Mouse (Mus musculus) kidney, embryonic 15.5 days (tissue): ENCODE measurements around the gene Usb1. TPM values are rescaled to one million over a fixed set of nuclear protein-coding genes. Genes with fewer than 3 reads are reported as not detected.

Experiments
- ATAC-seq: fragments of 200-750 bp; cut with Nextera tagmentation; replicated peaks from 2 replicates; pipeline ENCODE4 v1.8.0; 2017; ENCODE audit warnings: moderate TSS enrichment; ENCODE audit not compliant: low FRiP score
- H3K27ac ChIP-seq: fragments of 300-500 bp; sonication (generic); 2 replicates; pipeline ENCODE4 v1.5.1; 2015; ENCODE audit warnings: mild to moderate bottlenecking, inconsistent platforms
- H3K27me3 ChIP-seq: fragments of 300-500 bp; sonication (generic); 2 replicates; pipeline ENCODE4 v1.6.1; 2015; ENCODE audit warnings: inconsistent platforms
- H3K36me3 ChIP-seq: fragments of 300-500 bp; sonication (generic); 2 replicates; pipeline ENCODE4 v1.6.1; 2015; ENCODE audit warnings: inconsistent platforms
- H3K4me1 ChIP-seq: fragments of 300-500 bp; sonication (generic); 2 replicates; pipeline ENCODE4 v1.6.1; 2015; ENCODE audit warnings: inconsistent platforms
- H3K4me2 ChIP-seq: fragments of 300-500 bp; sonication (generic); 2 replicates; pipeline ENCODE4 v1.6.1; 2015; ENCODE audit warnings: moderate library complexity, mild to moderate bottlenecking, inconsistent platforms
- H3K4me3 ChIP-seq: fragments of 300-500 bp; sonication (generic); replicated peaks from 2 replicates; pipeline ENCODE4 v1.5.1; 2015; ENCODE audit warnings: mild to moderate bottlenecking, inconsistent platforms
- H3K9ac ChIP-seq: fragments of 300-500 bp; sonication (generic); 2 replicates; pipeline ENCODE4 v1.6.1; 2015; ENCODE audit warnings: mild to moderate bottlenecking, inconsistent platforms
- H3K9me3 ChIP-seq: fragments of 300-500 bp; sonication (generic); replicated peaks from 2 replicates; pipeline ENCODE4 v1.6.1; 2016; ENCODE audit warnings: inconsistent platforms
- WGBS: fragments of 180-500 bp; shearing (Covaris S2); methylation state at CpG from one replicate; pipeline ENCODE4 v1.1.7; 2015; ENCODE audit warnings: mixed read lengths; 5-methylcytosine and 5-hydroxymethylcytosine counted together
- polyA plus RNA-seq: library from polyadenylated mRNA; unstranded; fragments of >200 nt; fragmentation: Nextera tagmentation; extraction: Ambion mirVana; gene quantifications from 2 replicates; pipeline ENCODE4 v1.2.1, GENCODE M21; 2015

Usb1 gene
- polyA plus RNA-seq, 1 experiment from 2014 or later = 47.0 TPM

GRCm38 (mm10) chr8:95341721-95342120 is 9.6 kb downstream of the Usb1 start:
- Histone ChIP-seq H3K9ac (0 out of 2 replicates have a peak overlapping the region, but pooled peaks have one; percentile 23), H3K36me3 (peaks cover 91% of the 10 kb centered on the region), H3K27me3 (no peaks in the 10 kb centered on the region), H3K4me1 (peaks cover 11% of the 10 kb centered on the region; the same call in 1 of the 2 replicates), H3K4me3 (no peak overlapping the region), H3K4me2 (no peak overlapping the region), H3K9me3 (no peaks in the 10 kb centered on the region), H3K27ac (no peak overlapping the region)
- 72% methylated on average over 5 of the region's 5 CpGs for WGBS
- ATAC-seq = no peak

GRCm38 (mm10) chr8:95344668-95345067 is 12.6 kb downstream of the Usb1 start:
- H3K27me3 ChIP-seq = peaks cover 2% of the 10 kb centered on the region; the same call in 1 of the 2 replicates
- ATAC-seq = no peak

GRCm38 (mm10) chr8:95346643-95347545 is 14.8 kb downstream of the Usb1 start:
- H3K27ac ChIP-seq = 0 out of 2 replicates have a peak overlapping the region, but pooled peaks have one; percentile 20
- H3K4me1 ChIP-seq = peaks cover 32% of the 10 kb centered on the region
- H3K27me3 ChIP-seq = peaks cover 4% of the 10 kb centered on the region; the same call in 1 of the 2 replicates
- no peak overlapping the region for H3K4me3 ChIP-seq
- H3K9me3 ChIP-seq = no peaks in the 10 kb centered on the region
- peaks cover 42% of the 10 kb centered on the region for H3K36me3 ChIP-seq
- no peak overlapping the region for H3K4me2 ChIP-seq
- peak; percentile 61 for ATAC-seq
- no peak overlapping the region for H3K9ac ChIP-seq
- 15% methylated on average over 8 of the region's 8 CpGs for WGBS

More at GRCm38 (mm10) chr8:95344668-95345067, 12.6 kb downstream of the Usb1 start:
- H3K4me1 ChIP-seq = peaks cover 27% of the 10 kb centered on the region
- 79% methylated on average over 6 of the region's 6 CpGs for WGBS
- H3K4me3 ChIP-seq = no peak overlapping the region
- no peak overlapping the region for H3K4me2 ChIP-seq
- H3K27ac ChIP-seq = no peak overlapping the region
- H3K36me3 ChIP-seq = peaks cover 62% of the 10 kb centered on the region
- no peak overlapping the region for H3K9ac ChIP-seq
- H3K9me3 ChIP-seq = no peaks in the 10 kb centered on the region

- H3K4me2 ChIP-seq = no peak overlapping the region
- peaks cover 29% of the 10 kb centered on the region for H3K36me3 ChIP-seq
- H3K27ac ChIP-seq = no peak overlapping the region
- WGBS = 79% methylated on average over 2 of the region's 2 CpGs
- peaks cover 44% of the 10 kb centered on the region for H3K4me1 ChIP-seq
- H3K9me3 ChIP-seq = no peaks in the 10 kb centered on the region
- H3K9ac ChIP-seq = no peak overlapping the region
- peaks cover 4% of the 10 kb centered on the region; the same call in 1 of the 2 replicates for H3K27me3 ChIP-seq
- no peak overlapping the region for H3K4me3 ChIP-seq
- ATAC-seq = no peak
These were observed 16.3 kb downstream of the Usb1 start for GRCm38 (mm10) chr8:95348356-95348755.

- Histone ChIP-seq H3K4me2 (no peak overlapping the region), H3K36me3 (peaks cover 22% of the 10 kb centered on the region), H3K9ac (no peak overlapping the region), H3K4me3 (no peak overlapping the region), H3K4me1 (peaks cover 50% of the 10 kb centered on the region), H3K9me3 (no peaks in the 10 kb centered on the region), H3K27ac (no peak overlapping the region), H3K27me3 (peaks cover 8% of the 10 kb centered on the region; the same call in 1 of the 2 replicates)
- 54% methylated on average over 19 of the region's 19 CpGs for WGBS
- ATAC-seq = no peak
These were observed 16.9 kb downstream of the Usb1 start for GRCm38 (mm10) chr8:95348811-95349630.

GRCm38 (mm10) chr8:95351461-95351860 is 19.4 kb downstream of the Usb1 start:
- Histone ChIP-seq H3K27ac (no peak overlapping the region), H3K4me3 (peak overlapping the region; percentile 84), H3K4me2 (peak overlapping the region; percentile 99), H3K4me1 (peaks cover 57% of the 10 kb centered on the region), H3K27me3 (peaks cover 12% of the 10 kb centered on the region; the same call in 1 of the 2 replicates), H3K36me3 (no peaks in the 10 kb centered on the region), H3K9me3 (no peaks in the 10 kb centered on the region), H3K9ac (no peak overlapping the region)
- ATAC-seq = no peak
- 2% methylated on average over 15 of the region's 15 CpGs for WGBS

GRCm38 (mm10) chr8:95352151-95352870 is 20.2 kb downstream of the Usb1 start, which contains the start of gene Mmp15:
Mmp15 (plus strand) TSS chr8:95352268.
- H3K9ac ChIP-seq = peak within 1 kb of the TSS; percentile 84
- H3K4me1 ChIP-seq = peaks cover 51% of the 10 kb centered on the region
- peak within 1 kb of the TSS; percentile 84 for H3K4me3 ChIP-seq
- H3K27ac ChIP-seq = peak within 1 kb of the TSS; percentile 81
- ATAC-seq = peak; percentile 85
- WGBS = under 1% methylated on average over 80 of the region's 80 CpGs
- peaks cover 12% of the 10 kb centered on the region; the same call in 1 of the 2 replicates for H3K27me3 ChIP-seq
- H3K4me2 ChIP-seq = peak within 1 kb of the TSS; percentile 99
- no peaks in the 10 kb centered on the region for H3K36me3 ChIP-seq
- no peaks in the 10 kb centered on the region for H3K9me3 ChIP-seq

GRCm38 (mm10) chr8:95352871-95353866 is 21.1 kb downstream of the Usb1 start:
- H3K4me2 ChIP-seq = peak overlapping the region; percentile 99
- no peaks in the 10 kb centered on the region for H3K9me3 ChIP-seq
- ATAC-seq = peak; percentile 41
- H3K27ac ChIP-seq = peak overlapping the region; percentile 81
- H3K4me1 ChIP-seq = peaks cover 48% of the 10 kb centered on the region
- H3K9ac ChIP-seq = peak overlapping the region; percentile 84
- H3K36me3 ChIP-seq = no peaks in the 10 kb centered on the region
- 2% methylated on average over 61 of the region's 62 CpGs for WGBS
- peaks cover 12% of the 10 kb centered on the region; the same call in 1 of the 2 replicates for H3K27me3 ChIP-seq
- peak overlapping the region; percentile 84 for H3K4me3 ChIP-seq

- peaks cover 53% of the 10 kb centered on the region for H3K4me1 ChIP-seq
- no peaks in the 10 kb centered on the region for H3K36me3 ChIP-seq
- no peak overlapping the region for H3K27ac ChIP-seq
- ATAC-seq = no peak
- H3K4me2 ChIP-seq = peak overlapping the region; percentile 99; the same call in 1 of the 2 replicates
- H3K9ac ChIP-seq = no peak overlapping the region
- H3K9me3 ChIP-seq = no peaks in the 10 kb centered on the region
- 90% methylated on average over 2 of the region's 2 CpGs for WGBS
- H3K27me3 ChIP-seq = peaks cover 10% of the 10 kb centered on the region; the same call in 1 of the 2 replicates
- no peak overlapping the region for H3K4me3 ChIP-seq
These were observed 22.5 kb downstream of the Usb1 start for GRCm38 (mm10) chr8:95354606-95355005.
